Mouse (Mus musculus) spleen, embryonic (tissue): ENCODE data around the gene Otog.

ENCODE experiments used
- CTCF ChIA-PET: fragments of 350-600 bp; sonication (Branson Sonifier 250); formaldehyde crosslinking; loops from one replicate; lab custom pipeline; 2022; lab: Charles Lee

Otog gene

DNA sequence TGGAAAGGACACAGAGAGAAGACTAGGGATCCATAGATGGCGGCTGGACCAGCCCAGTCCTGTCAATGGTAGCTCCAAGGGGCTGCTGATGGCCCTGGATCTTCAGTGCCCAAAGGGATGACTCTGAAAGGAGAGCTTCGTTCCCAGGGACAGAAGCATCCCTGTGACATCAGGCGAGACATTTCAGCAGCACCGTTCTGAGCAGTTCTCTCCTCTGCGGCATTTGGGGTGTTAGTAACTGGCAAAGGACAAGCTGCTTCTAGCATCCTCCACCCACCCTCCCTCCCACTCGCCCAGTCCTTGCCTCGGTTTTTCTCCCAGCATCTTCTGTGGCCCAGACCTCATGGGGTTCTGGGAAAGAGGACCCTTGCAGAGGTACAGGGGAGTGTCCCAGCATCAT is 41.5 kb downstream of the Otog start:
- CTCF ChIA-PET: no interaction called here

DNA sequence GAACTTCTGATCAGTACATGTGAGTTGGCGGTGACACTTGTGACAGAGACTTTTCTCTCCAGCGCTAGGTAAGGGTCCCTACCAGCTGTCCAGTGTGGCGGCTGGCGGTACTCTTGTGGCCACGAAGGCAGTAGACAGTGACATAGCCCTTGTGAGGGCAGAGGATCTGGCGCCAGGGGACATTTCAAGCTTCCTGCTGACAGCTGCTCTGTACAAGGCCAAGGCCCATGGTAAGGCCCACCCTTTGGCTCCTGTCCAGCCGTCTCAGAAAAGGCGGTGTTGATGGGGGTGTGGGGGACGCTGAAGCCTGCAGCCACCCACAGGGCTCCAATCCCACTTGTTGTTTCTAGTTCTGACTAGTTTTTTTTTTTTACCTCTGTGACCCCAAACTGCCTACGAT is 42.9 kb downstream of the Otog start:
- CTCF ChIA-PET: no interaction called here

GRCm38 (mm10) chr7:46285161-46285839 is 44.5 kb downstream of the Otog start:
- CTCF ChIA-PET: no interaction called here

GRCm38 (mm10) chr7:46286391-46286790 is 45.6 kb downstream of the Otog start:
- CTCF ChIA-PET: no interaction called here

DNA sequence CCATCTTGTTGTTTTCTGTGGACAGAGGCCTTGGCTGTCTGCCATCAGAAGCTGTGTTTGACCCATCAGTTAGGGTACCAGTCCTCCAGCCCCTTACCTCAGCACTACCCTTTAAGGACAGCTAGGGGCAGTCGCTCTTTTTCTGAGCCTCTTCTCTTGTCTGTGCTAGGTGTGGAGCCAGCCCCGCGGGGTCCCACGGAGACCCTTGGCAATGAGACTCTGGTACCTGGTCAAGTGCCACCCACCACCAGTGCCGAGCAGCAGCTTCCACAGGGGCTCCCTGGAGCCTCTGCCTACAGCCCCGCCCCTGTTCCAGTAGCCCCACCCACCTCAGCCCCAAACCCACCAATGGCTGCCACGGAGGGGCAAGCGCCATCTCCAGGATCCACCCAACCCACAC is 46.3 kb downstream of the Otog start:
- CTCF ChIA-PET: no interaction called here

DNA sequence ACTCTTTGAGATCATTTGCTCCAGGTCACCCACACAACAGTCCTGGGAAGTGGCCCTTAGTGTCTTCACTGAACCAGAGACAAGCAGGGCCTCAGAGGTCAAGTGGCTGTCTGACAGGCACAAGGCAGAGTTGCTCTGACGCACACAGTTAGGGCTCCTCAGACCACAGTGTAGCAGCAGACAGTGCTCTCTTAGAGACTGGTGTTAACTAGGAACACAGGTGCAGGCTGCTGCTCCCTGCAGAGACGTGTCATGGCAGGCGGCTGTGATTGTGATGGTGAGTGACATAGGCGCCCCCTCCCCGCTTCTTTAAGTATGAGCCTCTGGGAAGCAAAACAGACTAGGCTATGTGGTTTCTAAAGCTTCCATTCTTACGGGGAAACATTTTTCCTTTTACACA is 55.5 kb downstream of the Otog start:
- CTCF ChIA-PET: no interaction called here

GRCm38 (mm10) chr7:46301031-46301632 is 60.3 kb downstream of the Otog start:
- CTCF ChIA-PET: no interaction called here

- CTCF ChIA-PET: interaction anchor here (0.6 kb wide), 1 partner anchor 256 kb away, joined by 5 read pairs; no protein-coding TSS in a partner anchor
Observed at GRCm38 (mm10) chr7:46313486-46313885, 72.7 kb downstream of the Otog start.

DNA sequence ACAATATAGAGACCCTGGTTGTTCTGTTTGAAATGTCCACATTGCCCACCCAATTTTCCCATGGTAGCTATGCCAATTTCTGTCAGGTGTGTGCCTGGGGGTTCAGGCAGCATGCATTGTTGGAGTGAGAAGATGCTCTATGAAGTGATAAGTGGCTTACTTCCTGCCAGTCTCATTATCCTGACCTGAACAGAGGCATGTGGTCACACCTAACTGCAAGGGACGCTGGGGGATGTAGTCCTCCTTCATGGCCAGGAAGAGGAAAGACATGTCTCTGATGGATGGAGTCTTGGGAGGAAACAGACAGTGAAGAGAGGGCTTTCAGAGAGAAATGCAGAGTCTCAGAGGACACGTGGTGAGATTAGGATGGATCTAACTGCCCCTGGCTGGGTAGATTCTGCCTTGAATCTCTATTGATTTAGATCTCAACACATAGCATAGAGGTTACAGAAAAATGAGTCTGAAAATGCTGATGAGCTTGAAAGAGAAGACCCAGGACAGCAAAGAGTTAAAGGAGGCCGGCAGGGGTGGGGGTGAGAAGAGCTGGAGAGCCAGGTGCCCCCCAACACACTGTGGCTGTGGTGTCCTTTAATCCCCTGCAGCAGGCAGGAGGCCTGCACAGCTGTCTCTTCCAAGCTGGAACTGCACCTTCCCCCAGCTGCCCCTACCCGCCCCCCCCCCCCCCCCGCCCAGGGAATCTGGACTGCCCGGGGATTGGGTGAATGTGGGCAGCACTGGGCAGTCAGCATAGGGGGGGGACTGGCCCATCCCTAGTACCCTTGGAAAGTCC is 73.6 kb downstream of the Otog start:
- CTCF ChIA-PET: no interaction called here

GRCm38 (mm10) chr7:46315692-46316091 is 74.9 kb downstream of the Otog start:
- CTCF ChIA-PET: no interaction called here

DNA sequence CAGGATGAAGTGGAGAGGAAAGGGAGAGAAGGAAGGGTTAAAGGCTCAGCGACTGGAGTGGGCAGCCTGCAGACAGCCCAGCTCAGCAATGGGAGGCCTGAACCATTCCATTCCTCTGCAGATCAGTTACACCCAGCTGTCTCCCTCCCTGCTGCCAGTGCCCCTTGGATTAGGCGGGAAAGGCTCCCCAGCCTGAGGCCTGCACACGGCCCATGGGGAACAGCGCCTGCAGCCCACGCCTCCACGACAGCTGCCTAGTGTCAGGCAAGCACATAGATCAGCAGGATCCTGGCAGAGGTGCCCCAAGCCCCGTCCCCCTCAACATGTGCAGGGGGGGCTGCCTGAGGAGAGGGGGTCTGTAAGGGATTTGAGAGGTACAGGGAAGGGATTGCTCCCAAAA is 76.2 kb downstream of the Otog start:
- CTCF ChIA-PET: no interaction called here

- CTCF ChIA-PET: no interaction called here
Observed at GRCm38 (mm10) chr7:46321242-46321641, 80.5 kb downstream of the Otog start.

GRCm38 (mm10) chr7:46327896-46328295 is 87.1 kb downstream of the Otog start:
- CTCF ChIA-PET: no interaction called here

DNA sequence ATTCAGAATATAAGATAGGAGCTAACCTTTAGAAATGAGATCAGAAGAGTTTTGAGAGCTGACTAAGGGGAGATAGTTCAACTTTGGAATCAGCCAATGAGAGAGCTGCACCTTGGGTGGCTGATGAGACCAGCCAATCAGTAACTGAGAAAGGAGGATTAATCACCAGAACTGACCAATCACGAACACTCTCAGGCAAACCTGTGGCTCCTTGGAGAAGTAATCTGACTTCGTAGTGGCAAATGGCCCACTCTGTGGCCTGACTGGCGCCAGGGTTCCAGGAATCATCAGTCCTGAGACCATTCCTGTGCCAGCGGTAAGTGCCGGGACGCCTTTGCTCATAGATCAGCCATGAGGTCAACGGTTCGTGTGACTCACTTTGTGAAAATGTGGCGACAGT is 96.6 kb downstream of the Otog start:
- CTCF ChIA-PET: no interaction called here

DNA sequence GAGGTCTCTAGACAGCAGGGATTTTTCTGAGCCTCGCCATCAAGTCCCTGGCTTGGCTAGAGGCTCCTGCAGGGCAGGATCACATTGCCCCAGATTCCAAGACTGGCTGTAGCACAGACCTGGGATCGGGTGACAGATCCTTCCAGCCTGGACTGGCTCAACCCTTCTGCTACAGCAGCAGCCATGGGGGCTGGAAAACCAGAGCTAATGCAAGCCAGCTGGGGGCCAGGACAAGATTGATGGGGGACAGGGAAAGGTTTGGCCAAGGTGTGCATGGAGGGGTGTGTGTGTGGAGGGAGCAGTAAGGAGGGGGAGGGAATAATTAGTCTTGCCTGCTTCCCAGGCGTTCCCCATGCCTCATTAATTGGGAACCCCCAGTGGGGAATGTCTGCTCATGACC is 99.0 kb downstream of the Otog start:
- CTCF ChIA-PET: no interaction called here

DNA sequence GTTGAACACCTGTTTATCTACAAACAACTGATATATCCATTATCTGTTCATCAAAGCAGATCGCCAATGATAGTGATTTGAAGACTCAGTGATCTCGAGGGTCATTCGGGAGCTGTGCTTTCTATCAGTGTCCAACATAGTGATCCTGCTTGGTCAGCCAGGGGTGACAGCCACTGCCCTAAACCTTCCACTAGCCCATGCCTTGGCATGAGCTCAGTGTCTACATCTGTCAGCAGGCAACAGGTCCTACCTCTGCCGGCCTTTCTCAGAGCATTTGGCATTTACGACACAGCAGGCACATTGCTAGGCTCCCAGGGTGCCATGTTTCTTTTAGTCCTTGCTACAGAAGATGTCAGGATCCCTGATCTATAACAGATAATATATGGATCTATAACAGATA is 99.5 kb downstream of the Otog start:
- CTCF ChIA-PET: no interaction called here

GRCm38 (mm10) chr7:46341471-46341870 is 100.7 kb downstream of the Otog start:
- CTCF ChIA-PET: no interaction called here

DNA sequence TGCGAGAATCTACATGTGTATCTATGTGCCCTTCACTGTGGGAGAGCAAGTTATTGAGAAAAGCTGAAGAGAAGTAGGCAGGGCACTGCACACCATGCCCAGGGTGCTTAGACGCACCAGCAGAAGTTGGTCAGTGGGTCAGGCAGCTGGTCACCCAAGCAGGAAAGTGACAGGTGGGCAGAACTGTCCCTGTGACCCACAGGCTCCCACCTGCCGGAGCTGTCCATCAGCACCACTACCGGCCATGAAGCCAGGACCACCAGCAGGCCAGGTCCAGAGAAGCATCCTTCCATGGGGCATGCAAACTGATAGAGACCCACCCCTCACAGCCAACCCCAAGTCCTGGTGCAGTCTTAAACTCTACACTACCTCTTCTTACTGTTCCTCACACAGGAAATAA is 106.9 kb downstream of the Otog start:
- CTCF ChIA-PET: no interaction called here

DNA sequence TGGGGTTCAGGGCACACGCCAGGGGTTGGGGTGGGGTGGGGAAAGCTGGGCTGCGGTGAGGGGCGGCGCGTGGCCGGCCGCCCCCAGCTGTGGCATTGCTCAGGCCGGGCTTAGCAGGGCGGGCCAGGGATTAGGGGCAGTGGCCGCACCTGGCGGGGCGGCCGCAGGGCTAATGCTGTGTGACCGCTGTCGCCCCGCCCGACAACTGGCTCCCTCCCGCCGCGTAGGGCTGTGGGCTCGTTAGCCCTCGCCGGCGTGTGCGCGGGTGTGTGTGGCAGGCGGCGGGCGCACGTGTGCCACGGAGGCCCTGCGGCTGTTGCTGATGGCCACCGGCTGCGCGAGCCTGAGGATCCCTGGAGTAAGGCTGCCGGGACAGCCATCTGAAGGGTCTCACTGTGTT is 108.0 kb downstream of the Otog start:
- CTCF ChIA-PET: no interaction called here

DNA sequence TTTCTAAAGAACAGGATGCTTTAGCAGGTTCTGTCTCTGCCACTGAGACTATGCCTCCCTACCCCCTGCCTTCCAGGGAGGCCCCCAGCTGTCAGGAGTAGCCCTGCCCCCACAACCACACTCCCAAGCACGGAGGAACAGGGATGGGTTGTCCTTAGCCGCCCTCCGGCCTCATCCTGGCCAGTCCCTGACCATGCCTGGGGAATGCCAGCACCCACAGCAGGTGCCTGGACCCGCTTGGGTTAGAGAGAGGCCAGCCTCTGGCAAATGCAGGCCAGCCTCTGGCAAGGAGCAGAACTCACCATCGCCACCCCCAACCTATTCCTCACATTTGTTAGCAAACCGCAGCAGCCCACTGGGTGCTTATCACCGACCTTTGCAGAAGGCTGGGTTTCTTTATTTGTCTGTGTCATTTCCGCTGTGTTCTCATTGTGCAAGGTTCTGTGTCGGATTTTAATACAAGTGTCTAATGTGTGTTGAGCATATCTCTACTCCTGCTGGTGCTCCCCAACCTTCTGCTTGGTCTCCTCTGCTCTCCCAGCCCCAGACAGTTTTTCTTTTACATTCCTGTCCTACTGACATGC is 109.4 kb downstream of the Otog start:
- CTCF ChIA-PET: no interaction called here

DNA sequence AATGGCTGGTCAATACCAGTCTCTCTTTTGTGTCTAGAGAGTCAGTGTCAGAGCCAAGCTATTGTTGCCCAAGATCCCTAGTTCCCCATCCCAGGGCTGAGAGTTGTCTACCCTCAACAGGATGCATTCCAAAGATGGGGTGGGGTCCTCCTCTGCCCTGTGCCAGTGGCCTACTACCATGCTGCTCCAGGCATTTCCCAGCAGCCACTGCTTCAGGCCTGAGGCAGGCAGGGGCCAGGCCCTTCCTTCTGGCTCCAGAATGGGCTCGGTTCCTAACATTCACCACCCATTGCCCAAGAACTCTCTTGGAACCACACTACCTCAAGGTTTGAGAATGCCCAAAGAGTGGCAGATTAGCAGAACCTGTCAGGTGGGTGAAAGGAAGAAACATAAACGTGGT is 112.0 kb downstream of the Otog start:
- CTCF ChIA-PET: no interaction called here

- CTCF ChIA-PET: no interaction called here
Observed at GRCm38 (mm10) chr7:46353216-46353615, 112.4 kb downstream of the Otog start.

DNA sequence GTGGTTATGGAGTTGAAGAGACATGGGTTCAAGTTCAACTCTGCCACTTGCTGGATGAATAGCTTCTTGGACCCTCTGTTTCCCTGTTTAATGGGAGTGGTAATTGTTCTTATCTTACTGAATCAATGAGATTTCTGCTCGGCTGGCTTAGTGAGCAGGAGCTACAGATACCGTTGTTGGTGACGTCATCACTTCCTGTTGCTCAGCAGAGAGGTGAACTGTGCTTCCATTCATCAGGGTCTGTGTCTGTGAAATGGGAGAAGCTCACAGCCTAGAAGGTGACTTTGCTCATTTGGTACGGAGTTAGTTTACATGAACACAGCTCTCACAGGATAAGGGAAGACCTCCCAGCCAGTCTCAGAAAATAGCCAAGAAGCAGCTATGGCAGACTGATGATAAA is 113.1 kb downstream of the Otog start:
- CTCF ChIA-PET: no interaction called here
